Mouse (Mus musculus): ENCODE data around the gene Rfx7.
"Not testable (repeated sequence)": the region's sequence is repeated elsewhere in the genome, so short reads cannot be mapped to it uniquely, and the experiment has no call there.

Gene Rfx7

DNA sequence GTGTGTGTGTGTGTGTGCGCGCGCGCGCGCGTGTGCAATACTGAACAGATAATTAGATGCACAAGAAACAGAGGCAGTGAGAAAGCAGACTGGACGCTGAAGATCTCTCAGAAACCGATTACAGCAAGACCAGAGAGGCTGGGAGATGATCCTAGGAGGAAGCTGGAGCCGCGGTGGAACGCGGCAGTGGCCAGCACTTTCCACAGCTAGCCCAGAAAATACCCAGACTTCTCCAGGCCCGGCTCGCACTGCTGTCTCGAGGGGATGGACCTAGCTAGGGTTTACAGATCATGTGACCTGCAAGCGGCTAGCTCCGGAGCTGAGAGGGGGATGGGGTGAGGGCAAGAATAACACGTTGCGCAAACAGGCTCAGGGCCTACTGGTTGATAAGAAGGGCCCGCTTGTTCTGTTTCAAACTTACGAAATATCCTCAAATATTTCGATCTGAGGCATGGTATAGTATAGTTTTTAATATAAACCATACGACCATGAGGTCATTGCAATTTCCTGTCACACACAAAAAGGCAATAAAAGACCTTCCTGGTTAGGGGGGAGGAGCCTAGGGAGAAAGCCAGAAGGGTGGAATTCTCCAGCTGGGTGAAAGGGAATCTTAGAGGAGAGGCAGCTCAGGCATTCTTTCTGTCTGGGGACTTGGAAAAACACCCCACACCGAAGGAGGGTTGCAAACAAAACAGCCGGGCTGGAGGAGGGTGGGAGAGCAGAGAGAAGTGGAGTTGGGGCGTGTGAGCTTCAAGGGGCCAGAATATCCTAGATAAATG, 108.0 kb downstream of the Rfx7 start:
- peak; percentile 78 for DNase-seq (ENCODE audit: extremely low read depth, low read depth)

GRCm38 (mm10) chr9:72640642-72641041, 108.6 kb downstream of the Rfx7 start:
- DNase-seq (ENCODE audit: extremely low read depth, low read depth): no peak

DNA sequence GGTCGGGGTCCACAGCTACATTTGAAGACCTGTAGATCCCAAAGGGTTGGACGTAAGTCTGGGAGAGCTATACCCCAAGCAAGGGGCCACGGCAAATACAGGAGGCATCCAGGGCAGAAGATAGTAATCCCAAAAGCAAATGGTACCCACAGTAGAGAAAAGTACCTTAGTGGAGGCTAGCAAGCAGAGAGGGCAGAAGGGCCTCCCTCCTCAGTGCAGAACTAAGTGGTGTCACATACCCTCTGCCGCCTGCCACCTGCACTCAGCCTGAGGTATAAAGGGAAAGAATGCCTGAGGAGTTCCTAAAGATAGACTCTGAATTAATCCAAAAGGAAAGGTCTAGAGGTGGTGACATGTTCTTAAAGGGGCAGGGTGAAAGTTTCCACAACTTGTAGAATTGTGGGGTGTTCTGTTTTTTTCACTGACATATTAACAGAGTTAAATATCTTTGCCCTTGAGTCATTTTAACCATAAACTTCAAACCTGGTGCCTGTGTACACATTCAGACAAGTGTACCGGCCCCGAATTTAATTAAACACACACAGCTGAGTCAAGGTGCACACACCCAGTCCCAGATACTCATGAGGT, 109.1 kb downstream of the Rfx7 start:
- no peak for DNase-seq (ENCODE audit: extremely low read depth, low read depth)

- DNase-seq (ENCODE audit: extremely low read depth, low read depth): not testable (repeated sequence)
These were observed 110.9 kb downstream of the Rfx7 start for GRCm38 (mm10) chr9:72642756-72643447.

DNA sequence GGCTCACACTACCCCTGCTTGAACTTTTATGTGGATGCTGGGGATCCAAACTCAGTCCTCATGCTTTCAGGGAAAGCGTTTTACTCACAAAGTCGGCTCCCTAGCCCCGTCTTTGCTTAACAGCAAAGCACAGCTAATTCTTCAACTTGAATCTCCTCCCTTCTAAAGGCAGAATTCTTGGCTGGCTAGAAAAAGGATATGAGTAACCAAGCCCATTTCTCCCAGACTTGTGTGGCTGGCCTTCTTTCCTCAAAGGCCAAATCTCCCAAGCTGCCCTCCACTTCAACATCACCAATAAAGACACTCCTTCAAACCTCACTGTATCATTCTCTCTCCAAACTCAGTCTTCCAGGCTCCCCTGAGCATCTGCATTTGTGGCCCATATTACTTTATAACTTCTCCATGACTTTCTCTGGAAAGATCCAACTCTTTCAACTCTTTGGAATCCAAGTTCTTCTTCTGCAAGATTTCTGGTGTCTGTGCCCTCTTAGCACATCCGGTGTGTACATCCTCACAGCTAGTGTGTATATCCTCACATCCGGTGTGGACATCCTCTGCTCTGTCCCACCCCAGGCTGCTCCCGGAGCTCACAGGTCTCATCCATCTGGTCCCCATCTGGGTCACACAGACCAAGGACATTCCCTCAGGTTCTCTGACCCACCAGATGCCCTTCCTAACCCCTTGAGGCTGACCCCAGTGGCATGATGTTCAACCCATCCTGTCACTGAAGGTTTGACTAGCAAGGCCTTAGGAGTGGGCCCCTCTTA, 111.8 kb downstream of the Rfx7 start:
- DNase-seq (ENCODE audit: extremely low read depth, low read depth): no peak

- DNase-seq (ENCODE audit: extremely low read depth, low read depth): no peak
These were observed 112.5 kb downstream of the Rfx7 start for GRCm38 (mm10) chr9:72644418-72645110.

GRCm38 (mm10) chr9:72649781-72650180, 117.7 kb downstream of the Rfx7 start:
- no peak for DNase-seq (ENCODE audit: extremely low read depth, low read depth)

GRCm38 (mm10) chr9:72652961-72653360, 120.9 kb downstream of the Rfx7 start:
- DNase-seq (ENCODE audit: extremely low read depth, low read depth): no peak

DNA sequence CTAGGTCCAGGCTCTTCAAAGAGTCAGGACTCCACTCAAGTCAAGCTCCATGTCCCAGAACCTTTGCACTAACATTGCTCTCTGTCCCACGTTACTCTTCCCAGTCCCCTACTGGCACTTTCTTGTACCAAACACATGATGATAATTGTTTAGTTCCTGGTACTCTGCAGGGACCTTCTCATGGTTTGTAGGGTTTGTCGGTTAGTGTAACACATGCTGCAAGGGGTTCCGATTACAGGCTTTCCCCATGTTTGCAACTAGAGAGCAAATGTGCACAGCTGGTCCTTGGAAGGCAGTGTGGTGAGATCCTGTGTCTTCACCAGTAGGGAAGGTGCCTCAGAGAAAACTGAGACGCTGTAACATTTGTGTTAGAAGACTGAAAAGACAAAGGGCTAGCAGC, 121.5 kb downstream of the Rfx7 start:
- DNase-seq (ENCODE audit: extremely low read depth, low read depth): no peak

GRCm38 (mm10) chr9:72654593-72655242, 122.7 kb downstream of the Rfx7 start:
- DNase-seq (ENCODE audit: extremely low read depth, low read depth): no peak

DNA sequence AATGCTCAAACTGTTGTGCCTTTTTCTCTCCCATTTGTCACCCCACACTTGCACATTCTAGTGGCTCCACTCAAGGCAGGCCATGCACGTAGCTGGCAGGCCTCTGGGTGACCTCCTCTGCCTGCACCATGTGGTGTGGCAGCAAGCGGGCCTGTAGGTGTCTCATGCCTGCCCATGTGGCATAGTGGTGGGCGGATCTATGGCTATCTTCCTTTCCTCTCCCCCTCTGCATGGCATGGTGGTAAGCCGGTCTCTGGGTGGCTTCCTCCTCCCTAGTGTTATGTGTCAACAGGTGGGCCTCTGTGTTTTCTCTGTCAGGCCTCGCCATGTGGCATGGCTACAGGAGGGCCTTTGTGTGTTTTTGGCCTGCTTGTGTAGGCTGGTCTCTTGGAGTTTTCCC, 123.6 kb downstream of the Rfx7 start:
- DNase-seq (ENCODE audit: extremely low read depth, low read depth): no peak

- no peak for DNase-seq (ENCODE audit: extremely low read depth, low read depth)
These were observed 124.5 kb downstream of the Rfx7 start for GRCm38 (mm10) chr9:72656491-72656890.

GRCm38 (mm10) chr9:72656940-72657339, 124.9 kb downstream of the Rfx7 start:
- peak; percentile 61 for DNase-seq (ENCODE audit: extremely low read depth, low read depth)

- no peak for DNase-seq (ENCODE audit: extremely low read depth, low read depth)
These were observed 125.7 kb downstream of the Rfx7 start for GRCm38 (mm10) chr9:72657694-72658093.

- DNase-seq (ENCODE audit: extremely low read depth, low read depth): peak; percentile 97
These were observed 128.1 kb downstream of the Rfx7 start for GRCm38 (mm10) chr9:72660139-72660538.

- DNase-seq (ENCODE audit: extremely low read depth, low read depth): no peak
These were observed 128.9 kb downstream of the Rfx7 start for GRCm38 (mm10) chr9:72660911-72661310.

GRCm38 (mm10) chr9:72661561-72661894, 129.5 kb downstream of the Rfx7 start:
- DNase-seq (ENCODE audit: extremely low read depth, low read depth): no peak

- peak; percentile 51 for DNase-seq (ENCODE audit: extremely low read depth, low read depth)
These were observed 130.0 kb downstream of the Rfx7 start, which contains the start of gene Nedd4 for GRCm38 (mm10) chr9:72661895-72662661. TSS of gene Nedd4 (plus strand) at chr9:72662346.

DNA sequence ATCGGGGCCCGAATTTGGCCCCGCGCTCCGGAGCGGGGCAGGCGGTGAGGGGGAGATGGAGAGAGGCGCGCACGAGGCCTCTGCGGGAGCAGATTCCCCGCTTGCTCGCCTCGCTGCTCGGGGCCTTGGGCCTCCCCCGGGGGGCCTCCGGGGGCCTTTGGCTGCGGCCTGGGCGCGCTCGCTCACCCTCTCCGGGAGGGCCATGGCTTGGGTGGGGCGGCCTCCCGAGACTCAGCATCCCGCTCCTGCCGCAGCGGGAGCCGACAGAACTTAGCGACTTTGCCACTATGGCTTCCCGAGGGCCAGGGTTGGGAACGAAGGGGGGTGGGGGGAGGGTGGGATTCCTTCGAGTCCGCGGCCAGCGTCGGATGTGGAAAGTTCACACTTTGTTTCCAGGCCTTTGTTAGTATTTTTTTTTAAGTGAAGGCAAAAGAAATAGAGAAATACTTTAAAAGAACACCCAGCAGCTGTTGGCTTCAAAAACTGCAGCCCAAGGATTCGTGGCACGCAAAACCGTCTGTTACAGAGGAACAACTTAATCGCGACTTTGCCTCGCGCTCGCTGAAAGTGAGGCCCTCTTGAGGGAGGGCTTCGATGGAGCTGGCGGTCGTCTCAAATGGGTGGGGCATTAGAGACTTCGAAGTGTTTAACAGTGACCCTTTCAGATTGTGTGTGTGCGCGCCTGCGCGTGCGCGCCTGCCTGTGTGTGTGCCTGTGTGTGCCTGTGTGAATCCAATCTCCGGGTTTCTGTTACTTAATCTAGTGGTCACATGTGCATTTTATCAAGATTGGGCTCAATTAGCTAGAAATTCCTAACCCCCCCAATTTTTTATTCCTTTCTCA, 130.9 kb downstream of the Rfx7 start:
- DNase-seq (ENCODE audit: extremely low read depth, low read depth): peak; percentile 72

Measured in MEL-GATA-1-ER (cell line).